Mouse (Mus musculus) limb, embryonic 12.5 days (tissue): ENCODE data around the gene Cacng8. TPM values are rescaled to one million over a fixed set of nuclear protein-coding genes. Genes with fewer than 3 reads are reported as not detected.

Experiments
- ATAC-seq: fragments of 200-750 bp; cut with Nextera tagmentation; 2 replicates; pipeline ENCODE4 v1.8.0; 2017; ENCODE audit warnings: low read depth, moderate TSS enrichment; ENCODE audit not compliant: insufficient number of reproducible peaks, insufficient read depth, low FRiP score, low TSS enrichment
- H3K27ac ChIP-seq: fragments of 300-500 bp; sonication (generic); 2 replicates; pipeline ENCODE4 v1.5.1; 2016; ENCODE audit warnings: mild to moderate bottlenecking, moderate library complexity
- H3K27me3 ChIP-seq: fragments of 300-500 bp; sonication (generic); 2 replicates; pipeline ENCODE4 v1.6.1; 2016; ENCODE audit warnings: mild to moderate bottlenecking, moderate library complexity
- H3K36me3 ChIP-seq: fragments of 300-500 bp; sonication (generic); 2 replicates; pipeline ENCODE4 v1.6.1; 2016; ENCODE audit warnings: mild to moderate bottlenecking, moderate library complexity
- H3K4me1 ChIP-seq: fragments of 300-500 bp; sonication (generic); replicated peaks from 2 replicates; pipeline ENCODE4 v1.6.1; 2016
- H3K4me2 ChIP-seq: fragments of 300-500 bp; sonication (generic); 2 replicates; pipeline ENCODE4 v1.6.1; 2016; ENCODE audit warnings: mild to moderate bottlenecking, moderate library complexity
- H3K4me3 ChIP-seq: fragments of 300-500 bp; sonication (generic); replicated peaks from 2 replicates; pipeline ENCODE4 v1.5.1; 2016; ENCODE audit warnings: mild to moderate bottlenecking
- H3K9ac ChIP-seq: fragments of 300-500 bp; sonication (generic); replicated peaks from 2 replicates; pipeline ENCODE4 v1.6.1; 2016; ENCODE audit warnings: mild to moderate bottlenecking, moderate library complexity
- H3K9me3 ChIP-seq: fragments of 300-500 bp; sonication (generic); 2 replicates; pipeline ENCODE4 v1.6.1; 2016; ENCODE audit warnings: mild to moderate bottlenecking, moderate library complexity
- WGBS: fragments of 180-500 bp; shearing (Covaris S2); methylation state at CpG from one replicate; pipeline ENCODE4 v1.1.7; 2016; 5-methylcytosine and 5-hydroxymethylcytosine counted together
- polyA plus RNA-seq: library from polyadenylated mRNA; unstranded; fragments of >200 nt; fragmentation: Nextera tagmentation; extraction: Ambion mirVana; gene quantifications from 2 replicates; pipeline ENCODE4 v1.2.1, GENCODE M21; 2016

The Cacng8 gene
- 6.2 and 6.3 TPM in 2 replicates for polyA plus RNA-seq

GRCm38 (mm10) chr7:3390413-3391080 is at the start of gene Cacng8:
Gene Cacng8 (plus strand): TSS chr7:3390683.
- Histone ChIP-seq H3K27ac (0 out of 2 replicates have a peak within 1 kb of the TSS, but pooled peaks have one; percentile 17), H3K36me3 (peaks cover 12% of the 10 kb centered on the region), H3K9ac (peak within 1 kb of the TSS; percentile 48), H3K4me2 (peak within 1 kb of the TSS; percentile 72), H3K4me1 (peaks cover 28% of the 10 kb centered on the region), H3K4me3 (peak within 1 kb of the TSS; percentile 41), H3K9me3 (no peaks in the 10 kb centered on the region), H3K27me3 (no peaks in the 10 kb centered on the region)
- no peak for ATAC-seq
- 1% methylated on average over 7 of the region's 7 CpGs for WGBS

- ATAC-seq, result no peak
- Histone ChIP-seq H3K27ac (no peak overlapping the region), H3K4me3 (no peak overlapping the region), H3K4me2 (no peak overlapping the region), H3K9me3 (no peaks in the 10 kb centered on the region), H3K4me1 (no peaks in the 10 kb centered on the region), H3K9ac (no peak overlapping the region), H3K27me3 (no peaks in the 10 kb centered on the region), H3K36me3 (peaks cover 81% of the 10 kb centered on the region)
- 84% methylated on average over 3 of the region's 3 CpGs for WGBS
Measured at GRCm38 (mm10) chr7:3343861-3344260, 46.6 kb upstream of the Cacng8 start.

- H3K27me3 ChIP-seq, result no peaks in the 10 kb centered on the region
- no peak overlapping the region for H3K4me3 ChIP-seq
- no peak overlapping the region for H3K27ac ChIP-seq
- H3K9me3 ChIP-seq, result no peaks in the 10 kb centered on the region
- H3K36me3 ChIP-seq, result peaks cover 84% of the 10 kb centered on the region
- H3K4me2 ChIP-seq, result no peak overlapping the region
- no peaks in the 10 kb centered on the region for H3K4me1 ChIP-seq
- ATAC-seq, result no peak
- 91% methylated on average over 3 of the region's 3 CpGs for WGBS
- no peak overlapping the region for H3K9ac ChIP-seq
Measured at GRCm38 (mm10) chr7:3345301-3345700, 45.2 kb upstream of the Cacng8 start.

GRCm38 (mm10) chr7:3347366-3348287 is 42.9 kb upstream of the Cacng8 start:
- H3K4me3 ChIP-seq, result no peak overlapping the region
- H3K27ac ChIP-seq, result no peak overlapping the region
- 69% methylated on average over 20 of the region's 20 CpGs for WGBS
- no peak overlapping the region for H3K4me2 ChIP-seq
- no peaks in the 10 kb centered on the region for H3K9me3 ChIP-seq
- peaks cover 86% of the 10 kb centered on the region for H3K36me3 ChIP-seq
- no peak for ATAC-seq
- H3K27me3 ChIP-seq, result no peaks in the 10 kb centered on the region
- no peak overlapping the region for H3K9ac ChIP-seq
- no peaks in the 10 kb centered on the region for H3K4me1 ChIP-seq

GRCm38 (mm10) chr7:3348326-3348725 is 42.2 kb upstream of the Cacng8 start:
- Histone ChIP-seq H3K4me1 (no peaks in the 10 kb centered on the region), H3K4me2 (no peak overlapping the region), H3K9me3 (no peaks in the 10 kb centered on the region), H3K36me3 (peaks cover 84% of the 10 kb centered on the region), H3K4me3 (no peak overlapping the region), H3K9ac (no peak overlapping the region), H3K27me3 (no peaks in the 10 kb centered on the region), H3K27ac (no peak overlapping the region)
- ATAC-seq, result no peak
- 78% methylated on average over 5 of the region's 5 CpGs for WGBS

GRCm38 (mm10) chr7:3349775-3350174 is 40.7 kb upstream of the Cacng8 start:
- Histone ChIP-seq H3K4me1 (no peaks in the 10 kb centered on the region), H3K4me2 (no peak overlapping the region), H3K27me3 (no peaks in the 10 kb centered on the region), H3K9me3 (no peaks in the 10 kb centered on the region), H3K4me3 (no peak overlapping the region), H3K36me3 (peaks cover 84% of the 10 kb centered on the region), H3K27ac (no peak overlapping the region), H3K9ac (no peak overlapping the region)
- 90% methylated on average over 9 of the region's 9 CpGs for WGBS
- ATAC-seq, result no peak

- WGBS, result 100% methylated on average over 1 of the region's 1 CpGs
- Histone ChIP-seq H3K9ac (no peak overlapping the region), H3K4me3 (no peak overlapping the region), H3K36me3 (peaks cover 82% of the 10 kb centered on the region), H3K27ac (no peak overlapping the region), H3K9me3 (no peaks in the 10 kb centered on the region), H3K4me1 (no peaks in the 10 kb centered on the region), H3K4me2 (no peak overlapping the region), H3K27me3 (no peaks in the 10 kb centered on the region)
- ATAC-seq, result no peak
Measured at GRCm38 (mm10) chr7:3351536-3351935, 38.9 kb upstream of the Cacng8 start.

GRCm38 (mm10) chr7:3354850-3355249 is 35.6 kb upstream of the Cacng8 start:
- Histone ChIP-seq H3K4me1 (no peaks in the 10 kb centered on the region), H3K9me3 (no peaks in the 10 kb centered on the region), H3K9ac (no peak overlapping the region), H3K27me3 (no peaks in the 10 kb centered on the region), H3K4me2 (no peak overlapping the region), H3K4me3 (no peak overlapping the region), H3K36me3 (peaks cover 76% of the 10 kb centered on the region), H3K27ac (no peak overlapping the region)
- ATAC-seq, result no peak
- 85% methylated on average over 6 of the region's 6 CpGs for WGBS

GRCm38 (mm10) chr7:3360678-3361077 is 29.8 kb upstream of the Cacng8 start:
- WGBS, result 94% methylated on average over 1 of the region's 1 CpGs
- Histone ChIP-seq H3K27me3 (peaks cover 10% of the 10 kb centered on the region), H3K27ac (no peak overlapping the region), H3K36me3 (peaks cover 71% of the 10 kb centered on the region), H3K4me1 (no peaks in the 10 kb centered on the region), H3K4me2 (no peak overlapping the region), H3K9me3 (no peaks in the 10 kb centered on the region), H3K9ac (no peak overlapping the region), H3K4me3 (no peak overlapping the region)
- no peak for ATAC-seq

- no peak overlapping the region for H3K9ac ChIP-seq
- no peak overlapping the region for H3K4me2 ChIP-seq
- H3K9me3 ChIP-seq, result no peaks in the 10 kb centered on the region
- peaks cover 10% of the 10 kb centered on the region for H3K4me1 ChIP-seq
- H3K27ac ChIP-seq, result no peak overlapping the region
- WGBS, result 35% methylated on average over 11 of the region's 11 CpGs
- H3K4me3 ChIP-seq, result no peak overlapping the region
- H3K27me3 ChIP-seq, result peaks cover 34% of the 10 kb centered on the region
- H3K36me3 ChIP-seq, result peaks cover 45% of the 10 kb centered on the region
- ATAC-seq, result no peak
Measured at GRCm38 (mm10) chr7:3365547-3366279, 24.8 kb upstream of the Cacng8 start.
